Mouse (Mus musculus): Measurements from ENCODE around the gene Col18a1.
A peak's percentile ranks its signal among the peaks of the same experiment; 100 is the strongest.

Col18a1 gene

GRCm38 (mm10) chr10:77151551-77152002 lies 14.8 kb downstream of the Col18a1 start:
- H3K9me3 ChIP-seq (ENCODE audit: low read length) = peaks cover 1% of the 10 kb centered on the region; the same call in 1 of the 2 replicates
- no peak for TF ChIP-seq CTCF (conservative IDR thresholded peaks at IDR 0.05; ENCODE audit: low read length)
- TF ChIP-seq NANOG (IDR thresholded peaks at IDR 0.05; ENCODE audit: borderline replicate concordance, low read length) = no peak

GRCm38 (mm10) chr10:77150947-77151521 lies 15.3 kb downstream of the Col18a1 start:
- TF ChIP-seq NANOG (IDR thresholded peaks at IDR 0.05; ENCODE audit: borderline replicate concordance, low read length) (no peak), CTCF (conservative IDR thresholded peaks at IDR 0.05; ENCODE audit: low read length) (no peak), POU5F1 (IDR thresholded peaks at IDR 0.05; ENCODE audit: borderline replicate concordance, low read length) (no peak)
- H3K4me3 ChIP-seq (replicated peaks; ENCODE audit: low read length) = peak overlapping the region; percentile 59
- peaks cover 88% of the 10 kb centered on the region for H3K4me1 ChIP-seq (replicated peaks; ENCODE audit: low read depth, low read length)
- H3K36me3 ChIP-seq (ENCODE audit: insufficient read depth, low read length) = peaks cover 72% of the 10 kb centered on the region
- peaks cover 7% of the 10 kb centered on the region for H3K9me3 ChIP-seq (ENCODE audit: low read length)
- no peaks in the 10 kb centered on the region for H3K27me3 ChIP-seq (ENCODE audit: insufficient read depth, low read length)

More at GRCm38 (mm10) chr10:77151551-77152002, 14.8 kb downstream of the Col18a1 start:
- peak overlapping the region; percentile 59 for H3K4me3 ChIP-seq (replicated peaks; ENCODE audit: low read length)
- H3K36me3 ChIP-seq (ENCODE audit: insufficient read depth, low read length) = peaks cover 72% of the 10 kb centered on the region
- no peaks in the 10 kb centered on the region for H3K27me3 ChIP-seq (ENCODE audit: insufficient read depth, low read length)
- H3K4me1 ChIP-seq (replicated peaks; ENCODE audit: low read depth, low read length) = peaks cover 88% of the 10 kb centered on the region

- peak overlapping the region; percentile 59; the same call in 1 of the 2 replicates for H3K4me3 ChIP-seq (replicated peaks; ENCODE audit: low read length)
- H3K27me3 ChIP-seq (ENCODE audit: insufficient read depth, low read length) = no peaks in the 10 kb centered on the region
- peaks cover 72% of the 10 kb centered on the region for H3K36me3 ChIP-seq (ENCODE audit: insufficient read depth, low read length)
- H3K4me1 ChIP-seq (replicated peaks; ENCODE audit: low read depth, low read length) = peaks cover 84% of the 10 kb centered on the region
- TF ChIP-seq NANOG (IDR thresholded peaks at IDR 0.05; ENCODE audit: borderline replicate concordance, low read length) (no peak), POU5F1 (IDR thresholded peaks at IDR 0.05; ENCODE audit: borderline replicate concordance, low read length) (no peak), CTCF (conservative IDR thresholded peaks at IDR 0.05; ENCODE audit: low read length) (no peak)
- H3K9me3 ChIP-seq (ENCODE audit: low read length) = peaks cover 17% of the 10 kb centered on the region
Measured at GRCm38 (mm10) chr10:77150016-77150415, 16.3 kb downstream of the Col18a1 start.

GRCm38 (mm10) chr10:77147545-77147944 lies 18.8 kb downstream of the Col18a1 start:
- Histone ChIP-seq H3K9me3 (ENCODE audit: low read length) (peaks cover 25% of the 10 kb centered on the region), H3K36me3 (ENCODE audit: insufficient read depth, low read length) (peaks cover 81% of the 10 kb centered on the region), H3K4me1 (replicated peaks; ENCODE audit: low read depth, low read length) (peaks cover 84% of the 10 kb centered on the region), H3K4me3 (replicated peaks; ENCODE audit: low read length) (no peak overlapping the region), H3K27me3 (ENCODE audit: insufficient read depth, low read length) (no peaks in the 10 kb centered on the region)
- no peak for TF ChIP-seq CTCF (conservative IDR thresholded peaks at IDR 0.05; ENCODE audit: low read length)

- H3K4me1 ChIP-seq (replicated peaks; ENCODE audit: low read depth, low read length) = peaks cover 86% of the 10 kb centered on the region
- H3K27me3 ChIP-seq (ENCODE audit: insufficient read depth, low read length) = no peaks in the 10 kb centered on the region
- peaks cover 25% of the 10 kb centered on the region for H3K9me3 ChIP-seq (ENCODE audit: low read length)
- peak overlapping the region; percentile 13; the same call in 1 of the 2 replicates for H3K4me3 ChIP-seq (replicated peaks; ENCODE audit: low read length)
- TF ChIP-seq NANOG (IDR thresholded peaks at IDR 0.05; ENCODE audit: borderline replicate concordance, low read length) (no peak), CTCF (conservative IDR thresholded peaks at IDR 0.05; ENCODE audit: low read length) (no peak), POU5F1 (IDR thresholded peaks at IDR 0.05; ENCODE audit: borderline replicate concordance, low read length) (no peak)
- H3K36me3 ChIP-seq (ENCODE audit: insufficient read depth, low read length) = peaks cover 84% of the 10 kb centered on the region
Measured at GRCm38 (mm10) chr10:77146901-77147463, 19.4 kb downstream of the Col18a1 start.

- Histone ChIP-seq H3K36me3 (ENCODE audit: insufficient read depth, low read length) (peaks cover 76% of the 10 kb centered on the region), H3K27me3 (ENCODE audit: insufficient read depth, low read length) (no peaks in the 10 kb centered on the region), H3K4me3 (replicated peaks; ENCODE audit: low read length) (no peak overlapping the region), H3K4me1 (replicated peaks; ENCODE audit: low read depth, low read length) (peaks cover 86% of the 10 kb centered on the region), H3K9me3 (ENCODE audit: low read length) (peaks cover 25% of the 10 kb centered on the region)
- TF ChIP-seq CTCF (conservative IDR thresholded peaks at IDR 0.05; ENCODE audit: low read length) (no peak), NANOG (IDR thresholded peaks at IDR 0.05; ENCODE audit: borderline replicate concordance, low read length) (no peak), POU5F1 (IDR thresholded peaks at IDR 0.05; ENCODE audit: borderline replicate concordance, low read length) (no peak)
Measured at GRCm38 (mm10) chr10:77145946-77146345, 20.4 kb downstream of the Col18a1 start.

- Histone ChIP-seq H3K27me3 (ENCODE audit: insufficient read depth, low read length) (no peaks in the 10 kb centered on the region), H3K4me3 (replicated peaks; ENCODE audit: low read length) (no peak overlapping the region), H3K36me3 (ENCODE audit: insufficient read depth, low read length) (peaks cover 81% of the 10 kb centered on the region), H3K4me1 (replicated peaks; ENCODE audit: low read depth, low read length) (peaks cover 90% of the 10 kb centered on the region), H3K9me3 (ENCODE audit: low read length) (peaks cover 25% of the 10 kb centered on the region)
- TF ChIP-seq NANOG (IDR thresholded peaks at IDR 0.05; ENCODE audit: borderline replicate concordance, low read length) (no peak), CTCF (conservative IDR thresholded peaks at IDR 0.05; ENCODE audit: low read length) (no peak), POU5F1 (IDR thresholded peaks at IDR 0.05; ENCODE audit: borderline replicate concordance, low read length) (no peak)
Measured at GRCm38 (mm10) chr10:77144372-77144771, 22.0 kb downstream of the Col18a1 start.

- TF ChIP-seq CTCF (conservative IDR thresholded peaks at IDR 0.05; ENCODE audit: low read length) (no peak), POU5F1 (IDR thresholded peaks at IDR 0.05; ENCODE audit: borderline replicate concordance, low read length) (no peak), NANOG (IDR thresholded peaks at IDR 0.05; ENCODE audit: borderline replicate concordance, low read length) (no peak)
- Histone ChIP-seq H3K9me3 (ENCODE audit: low read length) (peaks cover 25% of the 10 kb centered on the region), H3K27me3 (ENCODE audit: insufficient read depth, low read length) (no peaks in the 10 kb centered on the region), H3K4me3 (replicated peaks; ENCODE audit: low read length) (no peak overlapping the region), H3K36me3 (ENCODE audit: insufficient read depth, low read length) (peaks cover 83% of the 10 kb centered on the region), H3K4me1 (replicated peaks; ENCODE audit: low read depth, low read length) (peaks cover 97% of the 10 kb centered on the region)
Measured at GRCm38 (mm10) chr10:77142328-77142727, 24.0 kb downstream of the Col18a1 start.

All from E14TG2a.4 (cell line).